Mouse (Mus musculus): ENCODE data around the gene Prr12. TPM values are rescaled to one million over a fixed set of nuclear protein-coding genes. Genes with fewer than 3 reads are reported as not detected.

The Prr12 gene
- polyA plus RNA-seq, 1 experiment, result 16.1 TPM

DNA sequence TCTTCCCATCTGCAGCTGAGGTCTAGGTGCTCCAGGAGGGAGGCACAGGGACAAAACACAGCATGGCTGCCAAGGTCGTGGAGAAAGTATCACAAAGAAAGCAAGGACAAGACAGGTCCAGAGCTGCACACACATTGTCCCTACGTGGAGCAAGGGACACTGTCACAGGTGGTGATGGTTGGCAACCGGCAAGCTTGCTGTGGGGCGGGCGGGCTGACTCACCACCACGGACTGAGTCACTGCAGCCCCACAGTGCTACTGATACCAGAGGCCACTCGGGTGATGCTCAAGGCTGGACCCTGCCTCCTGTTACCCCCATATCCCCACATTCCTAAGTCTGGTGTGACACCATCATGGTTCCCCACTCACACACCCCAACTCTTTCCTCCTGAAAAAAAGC is 50.2 kb downstream of the Prr12 start:
- 82% methylated on average over 7 of the region's 7 CpGs for WGBS

DNA sequence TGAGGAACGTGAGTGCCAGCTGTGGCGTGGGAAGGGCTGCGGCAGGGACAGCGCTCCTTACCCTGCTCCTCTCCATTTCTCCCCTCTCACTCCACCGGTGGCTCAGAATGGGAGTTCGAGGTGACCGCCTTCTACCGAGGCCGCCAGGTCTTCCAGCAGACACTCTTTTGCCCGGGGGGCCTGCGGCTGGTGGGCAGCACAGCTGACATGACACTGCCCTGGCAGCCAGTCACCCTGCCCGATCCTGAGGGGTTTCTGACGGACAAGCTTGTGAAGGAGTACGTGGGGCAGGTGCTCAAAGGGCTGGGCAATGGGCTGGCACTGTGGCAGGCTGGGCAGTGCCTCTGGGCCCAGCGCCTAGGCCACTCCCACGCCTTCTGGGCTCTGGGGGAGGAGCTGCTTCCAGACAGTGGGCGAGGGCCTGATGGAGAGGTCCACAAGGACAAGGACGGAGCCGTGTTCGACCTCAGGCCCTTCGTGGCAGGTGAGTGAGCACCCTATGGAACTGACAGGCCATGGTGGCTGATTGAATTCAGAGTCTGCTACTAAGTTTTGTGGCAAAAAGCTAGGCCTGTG is 52.1 kb downstream of the Prr12 start:
- DNase-seq (ENCODE audit: low read depth in 1 of 2, low spot score in 2 of 2), result no peak
- H3K4me1 ChIP-seq (ENCODE audit: control insufficient read depth, insufficient read depth, insufficient read length), result peaks cover 17% of the 10 kb centered on the region; the same call in 1 of the 2 replicates
- TF ChIP-seq CTCF (IDR thresholded peaks at IDR 0.05; ENCODE audit: extremely low read depth, insufficient read depth, insufficient read length, insufficient replicate concordance), result no peak
- TF ChIP-seq POLR2A (IDR thresholded peaks at IDR 0.05; ENCODE audit: low read depth, low read length), result no peak

More for the DNA sequence above, 50.2 kb downstream of the Prr12 start:
- TF ChIP-seq CTCF (IDR thresholded peaks at IDR 0.05; ENCODE audit: extremely low read depth, insufficient read depth, insufficient read length, insufficient replicate concordance) (no peak), POLR2A (IDR thresholded peaks at IDR 0.05; ENCODE audit: low read depth, low read length) (no peak)
- H3K4me3 ChIP-seq (ENCODE audit: extremely low read depth, insufficient read depth, insufficient read length), result no peak overlapping the region
- no peak for DNase-seq (ENCODE audit: low read depth in 1 of 2, low spot score in 2 of 2)
- peaks cover 58% of the 10 kb centered on the region for H3K36me3 ChIP-seq (ENCODE audit: control insufficient read depth, insufficient read depth, low read length)
- no peak overlapping the region for H3K27ac ChIP-seq (ENCODE audit: insufficient read depth, low read length)
- H3K27me3 ChIP-seq (ENCODE audit: control insufficient read depth, insufficient read depth, low read length), result no peaks in the 10 kb centered on the region
- peaks cover 7% of the 10 kb centered on the region; the same call in 1 of the 2 replicates for H3K4me1 ChIP-seq (ENCODE audit: control insufficient read depth, insufficient read depth, insufficient read length)

DNA sequence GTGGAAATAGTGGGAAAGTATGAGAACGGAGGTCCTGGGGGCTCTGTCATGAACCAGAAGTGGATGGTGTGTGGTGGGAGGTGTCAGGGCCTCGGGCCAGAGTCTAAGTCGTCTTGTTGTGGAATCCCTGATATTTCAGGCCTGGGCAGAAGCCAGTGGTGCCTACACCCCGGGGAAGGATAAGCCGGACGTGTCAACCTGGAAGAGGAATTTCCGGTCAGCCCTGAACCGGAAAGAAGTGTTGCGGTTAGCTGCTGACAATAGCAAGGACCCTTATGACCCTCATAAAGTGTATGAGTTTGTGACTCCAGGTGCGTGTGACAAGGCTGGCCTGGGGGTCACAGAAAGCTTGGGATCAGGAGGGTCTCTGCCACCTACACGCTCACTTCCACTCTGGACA is 52.9 kb downstream of the Prr12 start:
- no peak for TF ChIP-seq POLR2A (IDR thresholded peaks at IDR 0.05; ENCODE audit: low read depth, low read length)
- TF ChIP-seq CTCF (IDR thresholded peaks at IDR 0.05; ENCODE audit: extremely low read depth, insufficient read depth, insufficient read length, insufficient replicate concordance), result no peak
- Histone ChIP-seq H3K27me3 (ENCODE audit: control insufficient read depth, insufficient read depth, low read length) (no peaks in the 10 kb centered on the region), H3K4me1 (ENCODE audit: control insufficient read depth, insufficient read depth, insufficient read length) (peaks cover 17% of the 10 kb centered on the region; the same call in 1 of the 2 replicates), H3K36me3 (ENCODE audit: control insufficient read depth, insufficient read depth, low read length) (peaks cover 36% of the 10 kb centered on the region), H3K27ac (ENCODE audit: insufficient read depth, low read length) (no peak overlapping the region), H3K4me3 (ENCODE audit: extremely low read depth, insufficient read depth, insufficient read length) (no peak overlapping the region)
- 89% methylated on average over 11 of the region's 11 CpGs for WGBS
- DNase-seq (ENCODE audit: low read depth in 1 of 2, low spot score in 2 of 2), result no peak

More for the DNA sequence above, 52.1 kb downstream of the Prr12 start:
- WGBS, result 90% methylated on average over 21 of the region's 21 CpGs
- Histone ChIP-seq H3K27ac (ENCODE audit: insufficient read depth, low read length) (no peak overlapping the region), H3K4me3 (ENCODE audit: extremely low read depth, insufficient read depth, insufficient read length) (no peak overlapping the region), H3K36me3 (ENCODE audit: control insufficient read depth, insufficient read depth, low read length) (peaks cover 42% of the 10 kb centered on the region), H3K27me3 (ENCODE audit: control insufficient read depth, insufficient read depth, low read length) (no peaks in the 10 kb centered on the region)

DNA sequence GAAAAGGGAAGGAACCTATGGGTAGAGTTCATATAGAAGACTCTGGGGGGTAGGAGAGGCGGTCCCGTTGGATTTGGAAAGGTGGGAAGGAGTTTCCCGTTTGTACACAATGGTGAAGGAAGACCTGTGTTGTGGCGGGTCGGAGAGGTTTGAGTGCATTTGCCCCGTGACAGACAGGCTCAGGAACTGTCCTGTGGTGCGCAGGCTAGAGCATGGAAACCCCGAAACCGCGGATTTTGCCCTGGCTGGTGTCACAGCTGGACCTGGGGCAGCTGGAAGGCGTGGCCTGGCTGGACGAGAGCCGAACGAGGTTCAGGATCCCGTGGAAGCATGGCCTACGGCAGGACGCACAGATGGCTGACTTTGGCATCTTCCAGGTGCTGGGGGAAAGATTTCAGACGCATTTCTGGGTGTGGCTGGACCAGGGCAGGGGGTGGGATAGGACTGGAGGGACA is 54.2 kb downstream of the Prr12 start, which contains the start of gene Bcl2l12:
Gene Bcl2l12 (minus strand): TSS at position 212 of the 455 bp plus-strand sequence.
- H3K27ac ChIP-seq (ENCODE audit: insufficient read depth, low read length), result peak within 1 kb of the TSS; percentile 82
- WGBS, result under 1% methylated on average over 18 of the region's 18 CpGs
- no peak for DNase-seq (ENCODE audit: low read depth in 1 of 2, low spot score in 2 of 2)
- TF ChIP-seq CTCF (IDR thresholded peaks at IDR 0.05; ENCODE audit: extremely low read depth, insufficient read depth, insufficient read length, insufficient replicate concordance), result no peak
- TF ChIP-seq POLR2A (IDR thresholded peaks at IDR 0.05; ENCODE audit: low read depth, low read length), result no peak
- no peaks in the 10 kb centered on the region for H3K27me3 ChIP-seq (ENCODE audit: control insufficient read depth, insufficient read depth, low read length)
- H3K4me3 ChIP-seq (ENCODE audit: extremely low read depth, insufficient read depth, insufficient read length), result peak within 1 kb of the TSS; percentile 75
- peaks cover 35% of the 10 kb centered on the region for H3K36me3 ChIP-seq (ENCODE audit: control insufficient read depth, insufficient read depth, low read length)
- peaks cover 17% of the 10 kb centered on the region; the same call in 1 of the 2 replicates for H3K4me1 ChIP-seq (ENCODE audit: control insufficient read depth, insufficient read depth, insufficient read length)

DNA sequence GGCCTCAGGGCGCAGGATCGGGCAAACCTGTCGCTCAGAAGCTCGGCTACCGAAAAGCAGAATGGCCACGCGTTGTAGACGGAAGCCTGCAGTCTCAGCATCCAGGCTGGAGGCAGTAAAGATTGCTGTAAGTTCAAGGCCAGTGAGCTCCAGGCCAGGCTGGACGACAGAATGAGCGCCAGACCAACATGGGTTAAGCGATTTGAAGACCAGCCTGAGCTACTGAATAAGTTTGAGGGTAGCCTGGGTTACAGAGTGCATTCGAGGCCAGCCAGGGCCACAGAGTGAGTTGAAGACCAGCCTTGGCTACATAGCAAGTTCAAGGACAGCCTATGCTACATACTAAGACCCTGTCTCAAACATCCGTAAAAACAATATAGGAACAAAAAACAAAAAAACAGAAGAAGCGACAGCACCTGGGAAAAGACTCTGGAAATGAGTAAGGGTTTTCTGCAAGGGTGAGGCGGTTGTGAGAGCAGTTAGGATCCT is 54.7 kb downstream of the Prr12 start:
- H3K36me3 ChIP-seq (ENCODE audit: control insufficient read depth, insufficient read depth, low read length), result peaks cover 30% of the 10 kb centered on the region
- H3K4me3 ChIP-seq (ENCODE audit: extremely low read depth, insufficient read depth, insufficient read length), result peak overlapping the region; percentile 75
- H3K4me1 ChIP-seq (ENCODE audit: control insufficient read depth, insufficient read depth, insufficient read length), result peaks cover 17% of the 10 kb centered on the region; the same call in 1 of the 2 replicates
- no peak for DNase-seq (ENCODE audit: low read depth in 1 of 2, low spot score in 2 of 2)
- 1% methylated on average over 15 of the region's 15 CpGs for WGBS
- TF ChIP-seq POLR2A (IDR thresholded peaks at IDR 0.05; ENCODE audit: low read depth, low read length) (no peak), CTCF (IDR thresholded peaks at IDR 0.05; ENCODE audit: extremely low read depth, insufficient read depth, insufficient read length, insufficient replicate concordance) (no peak)
- no peaks in the 10 kb centered on the region for H3K27me3 ChIP-seq (ENCODE audit: control insufficient read depth, insufficient read depth, low read length)
- peak overlapping the region; percentile 82 for H3K27ac ChIP-seq (ENCODE audit: insufficient read depth, low read length)

DNA sequence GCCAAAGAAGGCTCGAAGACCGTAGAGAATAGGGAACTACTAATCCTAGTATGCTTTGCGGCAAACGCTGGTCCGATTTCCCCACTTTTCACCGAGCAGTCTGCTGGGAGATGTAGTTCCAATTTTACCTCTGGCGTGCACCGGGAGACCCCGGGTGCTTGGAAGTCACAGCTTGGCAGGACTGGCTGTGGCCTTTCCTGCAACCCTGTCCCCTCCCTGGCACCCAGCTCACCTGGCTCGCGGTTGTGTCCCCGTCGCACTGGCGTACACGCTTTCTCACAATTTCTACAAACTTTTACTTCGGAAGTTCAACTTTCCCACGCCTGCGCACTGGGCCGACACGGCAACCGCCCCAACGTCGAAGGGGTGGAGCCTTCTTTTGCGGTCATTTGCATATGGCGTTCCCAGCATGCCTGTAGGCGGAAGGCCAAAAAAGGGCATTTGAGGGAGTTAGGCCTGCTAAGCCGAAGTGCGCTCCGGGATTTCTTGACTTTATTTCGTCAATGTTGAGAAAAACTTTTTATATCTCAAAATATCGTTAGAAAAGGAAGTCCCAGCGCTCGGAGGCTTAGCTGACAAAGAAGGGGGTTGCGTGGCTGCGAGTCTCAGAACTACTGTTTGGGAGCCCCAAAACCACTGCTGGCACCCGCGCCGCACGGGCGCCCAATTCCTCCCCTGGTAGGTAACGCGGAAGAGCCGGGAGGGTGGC is 55.3 kb downstream of the Prr12 start, which contains the start of gene Irf3:
Gene Irf3 (plus strand): TSS at position 418 of the 709 bp plus-strand sequence.
- DNase-seq (ENCODE audit: low read depth in 1 of 2, low spot score in 2 of 2), result peak; percentile 96 to 97
- Histone ChIP-seq H3K27ac (ENCODE audit: insufficient read depth, low read length) (peak within 1 kb of the TSS; percentile 90), H3K4me3 (ENCODE audit: extremely low read depth, insufficient read depth, insufficient read length) (peak within 1 kb of the TSS; percentile 92), H3K27me3 (ENCODE audit: control insufficient read depth, insufficient read depth, low read length) (no peaks in the 10 kb centered on the region), H3K36me3 (ENCODE audit: control insufficient read depth, insufficient read depth, low read length) (peaks cover 30% of the 10 kb centered on the region), H3K4me1 (ENCODE audit: control insufficient read depth, insufficient read depth, insufficient read length) (peaks cover 17% of the 10 kb centered on the region; the same call in 1 of the 2 replicates)
- TF ChIP-seq POLR2A (IDR thresholded peaks at IDR 0.05; ENCODE audit: low read depth, low read length) (peak; percentile 91), CTCF (IDR thresholded peaks at IDR 0.05; ENCODE audit: extremely low read depth, insufficient read depth, insufficient read length, insufficient replicate concordance) (no peak)
- under 1% methylated on average over 43 of the region's 43 CpGs for WGBS
